Mouse (Mus musculus): Measurements from ENCODE around the gene Lhx8. TPM values are rescaled to one million over a fixed set of nuclear protein-coding genes. Genes with fewer than 3 reads are reported as not detected.

Gene Lhx8
- polyA plus RNA-seq, 2 experiments from 2014 or later = not detected

DNA sequence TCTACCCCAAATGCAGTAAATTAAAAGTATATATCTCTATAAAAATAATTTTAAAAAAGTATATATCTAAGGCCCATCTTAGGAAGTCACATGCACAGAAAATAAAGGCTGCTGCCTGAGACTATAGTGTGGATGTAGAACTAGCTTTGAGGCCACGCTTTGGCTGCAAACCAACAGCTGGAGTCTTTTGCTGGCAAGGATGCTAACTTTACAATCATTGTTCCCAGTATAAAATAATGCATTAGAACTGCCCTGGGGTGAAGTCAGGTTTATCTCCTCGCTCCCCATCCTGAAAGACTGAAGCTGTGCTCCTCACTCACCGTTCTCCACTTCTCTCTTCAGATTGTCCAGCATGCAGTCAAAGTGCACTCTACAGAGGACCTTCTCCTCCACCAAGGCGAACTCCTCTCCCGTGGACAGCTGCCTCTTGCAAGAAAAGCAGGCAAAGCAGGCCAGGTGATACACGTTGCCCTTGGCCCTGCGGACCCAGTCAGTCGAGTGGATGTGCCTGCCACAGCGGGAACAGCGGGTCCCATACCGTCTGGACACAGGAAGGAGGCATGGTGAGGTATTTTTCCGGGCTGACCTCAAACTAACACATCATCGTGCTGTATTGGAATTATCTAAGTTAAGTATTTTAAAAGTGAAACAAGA, 8.4 kb downstream of the Lhx8 start:
- no peak for ATAC-seq

DNA sequence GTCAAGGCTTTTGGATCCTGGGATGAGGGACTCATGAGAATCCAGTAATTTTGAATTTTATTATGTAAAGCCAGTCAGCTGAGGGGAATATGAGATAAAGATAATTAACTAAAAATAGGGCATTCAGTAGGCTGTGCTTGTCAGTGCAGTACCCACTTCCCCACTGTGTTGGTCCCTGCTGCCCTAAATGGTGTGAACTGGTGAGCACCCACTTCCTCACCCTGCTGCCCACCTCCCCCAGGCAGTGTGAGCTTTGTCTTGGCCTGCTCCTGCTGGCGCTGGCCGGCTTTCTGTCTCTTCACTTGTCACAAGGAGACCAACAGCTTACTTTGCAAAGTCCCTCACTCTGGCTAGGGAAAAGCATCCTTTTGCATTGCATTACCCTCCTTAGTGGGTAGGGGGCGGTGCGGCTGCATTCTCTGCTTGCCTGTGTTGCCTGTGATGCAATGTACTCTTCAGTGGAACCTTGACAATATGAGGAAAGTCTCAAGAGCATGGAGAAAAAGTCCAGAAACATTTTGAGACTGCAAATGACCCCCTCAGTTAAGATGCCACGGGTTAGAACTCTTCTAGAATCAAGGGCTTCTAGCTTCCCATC, 12.7 kb downstream of the Lhx8 start:
- no peak for ATAC-seq

DNA sequence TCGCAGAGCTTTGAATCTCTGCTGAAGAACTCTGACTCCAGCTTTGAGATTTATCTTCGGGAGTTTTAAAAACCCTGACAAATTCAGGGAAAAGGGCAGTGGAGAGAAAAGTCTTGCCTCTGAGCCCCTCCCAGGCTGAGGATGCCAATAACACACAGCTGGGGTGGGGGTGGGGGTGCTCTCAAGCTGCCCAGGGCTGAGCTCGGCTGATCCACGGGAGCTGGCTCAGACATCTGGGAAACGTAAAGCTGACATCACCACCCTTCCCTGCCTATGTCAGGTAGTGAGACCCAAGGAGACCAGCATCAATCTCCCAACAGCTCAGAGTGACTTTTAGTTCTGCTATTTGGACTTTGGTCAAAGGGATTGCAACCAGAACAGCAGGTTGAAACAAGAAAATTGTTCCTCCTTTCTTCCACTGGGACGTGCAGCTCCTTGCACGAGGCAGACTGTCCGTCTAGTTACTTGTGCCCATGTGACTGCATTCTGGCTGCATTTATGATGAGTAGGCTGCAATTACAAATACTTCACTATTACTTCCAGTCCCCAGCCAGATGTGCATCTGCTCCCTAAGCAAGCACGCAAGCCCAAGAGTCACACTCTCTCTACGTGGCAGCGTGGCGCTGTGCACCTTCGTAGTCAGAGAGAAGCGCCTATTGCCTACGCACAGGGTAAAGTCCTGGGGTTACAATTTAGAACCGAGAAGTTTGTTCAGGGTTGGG, 25.1 kb downstream of the Lhx8 start:
- ATAC-seq = no peak

DNA sequence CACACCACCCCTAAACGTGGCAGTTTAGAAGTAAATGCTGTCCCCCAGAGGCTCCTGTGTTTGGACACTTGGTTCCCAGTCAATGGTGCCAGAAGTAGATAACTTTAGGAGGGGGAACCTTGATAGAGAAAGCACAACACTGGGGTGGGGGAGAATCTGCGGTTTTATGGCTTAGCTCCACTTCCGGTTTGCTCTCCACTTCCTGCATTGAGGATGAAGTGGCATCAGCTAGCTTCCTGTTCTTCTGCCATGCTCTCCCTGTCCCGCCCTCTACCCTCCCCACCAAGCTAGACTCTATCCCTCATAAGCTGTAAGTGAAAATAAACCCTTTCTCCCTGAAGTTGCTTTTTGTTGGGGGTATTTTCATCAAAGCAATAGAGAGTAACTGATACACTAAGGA, 29.4 kb downstream of the Lhx8 start:
- ATAC-seq = no peak

- no peak for ATAC-seq
These were observed 30.5 kb downstream of the Lhx8 start for GRCm38 (mm10) chr3:154300006-154300405.

DNA sequence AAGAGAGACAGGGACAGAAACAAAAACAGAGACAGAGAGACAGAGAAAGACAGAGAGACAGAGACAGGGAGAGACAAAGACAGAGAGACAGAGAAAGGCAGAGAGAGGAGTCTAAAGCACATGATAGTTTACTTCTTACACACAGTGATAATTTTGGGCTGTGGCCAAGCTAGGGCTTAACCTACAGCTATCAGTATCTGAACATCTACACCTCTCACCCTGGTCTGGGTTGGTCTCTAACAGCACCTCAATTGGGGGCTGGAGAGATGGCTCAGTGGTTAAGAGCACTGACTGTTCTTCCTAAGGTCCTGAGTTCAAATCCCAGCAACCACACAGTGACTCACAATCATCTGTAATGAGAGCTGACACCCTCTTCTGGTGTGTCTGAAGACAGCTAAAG, 32.0 kb downstream of the Lhx8 start:
- ATAC-seq = no peak

DNA sequence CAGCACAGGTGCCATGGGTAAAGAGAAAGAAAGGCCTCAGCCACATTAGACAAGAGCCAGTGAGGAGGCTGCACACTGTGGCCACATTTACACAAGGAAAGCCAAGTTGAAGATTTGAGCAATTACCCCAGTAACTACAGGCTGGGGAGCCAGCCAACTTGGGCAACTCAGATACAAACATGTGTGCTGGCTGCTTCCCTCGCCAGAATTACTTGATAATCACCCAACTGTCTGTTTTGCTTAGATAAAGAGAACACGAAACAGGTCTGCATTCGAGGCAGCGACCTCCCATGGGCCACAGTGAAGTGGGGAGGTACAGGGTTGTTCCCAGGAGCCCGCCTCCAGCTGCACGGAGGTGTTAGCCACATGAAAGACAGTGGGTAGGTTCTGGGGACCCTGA, 33.0 kb downstream of the Lhx8 start:
- ATAC-seq = no peak

GRCm38 (mm10) chr3:154294924-154295834, 35.3 kb downstream of the Lhx8 start:
- no peak for ATAC-seq

DNA sequence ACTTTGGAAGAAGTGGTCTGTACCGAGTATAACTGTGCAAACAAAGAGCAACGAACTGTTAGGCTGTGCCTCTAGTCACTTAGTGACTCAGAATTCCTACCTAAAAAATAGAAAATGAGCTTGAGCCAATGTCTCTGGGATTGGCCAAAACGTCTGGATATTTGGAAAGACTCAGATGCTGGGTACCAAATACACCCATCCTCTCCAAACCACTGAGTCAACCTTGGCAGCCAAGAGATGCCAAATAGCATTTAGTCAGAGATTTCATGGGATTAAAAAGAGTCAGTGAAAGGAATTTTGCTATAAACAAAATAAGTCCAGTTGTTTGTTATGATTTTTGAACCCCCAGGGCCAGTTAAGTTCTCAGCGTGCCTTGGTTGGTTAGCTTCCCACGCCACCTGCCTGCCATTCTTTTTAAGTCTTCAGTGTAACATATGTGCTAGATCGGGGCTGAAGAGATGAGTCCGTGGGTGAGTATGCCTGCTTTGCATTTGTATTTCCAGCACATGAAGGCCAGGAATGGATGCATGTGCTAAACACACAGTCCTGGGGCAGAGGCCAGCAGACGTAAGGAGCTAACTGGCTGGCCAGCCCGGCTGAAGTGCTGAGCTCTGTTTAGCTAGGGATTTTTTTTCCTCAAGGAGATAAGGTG, 36.5 kb downstream of the Lhx8 start:
- no peak for ATAC-seq

DNA sequence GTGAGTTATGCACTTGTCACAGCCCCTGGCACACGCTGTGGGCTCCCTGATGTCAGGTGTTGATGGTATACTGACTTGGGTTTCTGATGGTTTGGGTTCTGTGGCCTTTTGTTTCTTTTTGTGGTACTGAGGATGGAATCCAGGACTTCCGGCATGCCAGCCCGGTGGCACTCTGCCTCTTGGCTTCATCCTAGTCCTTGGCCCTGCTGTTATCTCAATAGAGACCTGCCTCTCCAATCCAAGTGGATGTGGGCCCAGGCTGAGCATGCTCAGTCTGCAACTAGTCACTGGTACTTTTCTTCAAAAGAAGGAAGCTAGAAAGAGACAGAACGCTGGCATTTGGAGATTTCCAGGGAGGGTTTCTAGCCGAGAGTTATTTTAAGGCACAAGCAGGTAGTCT, 38.3 kb downstream of the Lhx8 start:
- ATAC-seq = no peak

- no peak for ATAC-seq
These were observed 40.1 kb downstream of the Lhx8 start for GRCm38 (mm10) chr3:154290351-154290750.

DNA sequence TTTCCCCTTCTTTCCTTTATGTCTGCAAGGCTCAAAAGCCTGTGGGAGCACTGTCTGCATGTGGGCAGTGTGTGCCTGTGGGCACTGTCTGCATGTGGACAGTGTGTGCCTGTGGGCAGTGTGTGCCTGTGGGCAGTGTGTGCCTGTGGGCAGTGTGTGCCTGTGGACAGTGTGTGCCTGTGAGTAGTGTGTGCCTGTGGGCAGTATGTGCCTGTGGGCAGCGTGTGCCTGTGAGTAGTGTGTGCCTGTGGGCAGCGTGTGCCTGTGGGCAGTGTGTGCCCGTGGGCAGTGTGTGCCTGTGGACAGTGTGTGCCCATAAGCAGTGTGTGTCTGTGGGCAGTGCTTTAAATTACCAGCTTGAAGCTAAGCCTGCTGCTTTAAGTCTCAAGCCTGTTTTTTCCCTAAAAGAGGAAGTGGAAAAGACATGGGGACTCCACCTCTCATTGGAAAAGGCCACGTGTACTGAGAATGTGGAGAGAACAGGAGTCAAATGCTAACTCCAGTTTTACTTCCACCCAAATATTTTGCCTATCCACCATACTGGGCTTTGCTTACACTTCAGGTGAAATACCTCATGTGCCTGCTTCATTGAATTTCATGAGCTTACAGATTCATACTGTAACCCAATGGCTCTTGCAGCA, 41.9 kb downstream of the Lhx8 start:
- ATAC-seq = no peak

DNA sequence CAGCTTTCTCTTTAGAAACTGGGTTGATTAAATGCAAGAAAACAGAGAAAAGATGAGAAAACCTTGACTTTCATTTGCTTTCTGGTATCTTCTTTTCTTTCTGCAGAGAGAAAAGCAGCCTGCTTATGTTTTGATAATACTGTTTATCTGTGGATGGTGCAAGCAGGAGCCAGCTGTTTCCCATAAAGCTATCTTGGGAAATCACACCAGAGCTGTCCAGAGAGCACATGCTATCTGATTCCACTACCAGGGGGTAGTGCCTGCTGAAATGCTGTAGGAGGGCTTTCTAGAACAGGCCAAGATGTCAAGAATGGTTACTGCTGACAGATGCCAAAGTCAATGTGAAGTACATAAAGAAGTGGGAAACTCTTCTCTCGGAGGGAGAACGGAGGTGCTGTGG, 43.2 kb downstream of the Lhx8 start:
- no peak for ATAC-seq

DNA sequence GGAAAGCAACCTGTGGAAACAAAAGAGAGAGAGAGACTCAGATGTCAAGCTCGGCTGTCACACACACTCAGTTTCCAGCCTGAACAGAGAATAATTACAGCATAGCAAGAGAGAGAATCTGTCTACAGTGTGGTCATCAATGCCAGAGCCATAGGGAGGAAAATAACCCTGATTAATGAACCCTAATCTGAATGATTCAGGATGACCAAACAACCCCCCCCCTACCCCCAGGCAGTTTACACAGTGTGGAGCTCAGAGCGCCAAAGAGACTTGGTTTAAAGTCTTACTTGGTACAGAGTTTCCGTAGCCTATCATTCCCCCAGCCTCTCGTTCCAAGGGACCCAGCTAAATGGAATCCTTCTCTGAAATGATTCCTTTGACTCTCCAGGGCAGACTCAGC, 45.1 kb downstream of the Lhx8 start:
- no peak for ATAC-seq

DNA sequence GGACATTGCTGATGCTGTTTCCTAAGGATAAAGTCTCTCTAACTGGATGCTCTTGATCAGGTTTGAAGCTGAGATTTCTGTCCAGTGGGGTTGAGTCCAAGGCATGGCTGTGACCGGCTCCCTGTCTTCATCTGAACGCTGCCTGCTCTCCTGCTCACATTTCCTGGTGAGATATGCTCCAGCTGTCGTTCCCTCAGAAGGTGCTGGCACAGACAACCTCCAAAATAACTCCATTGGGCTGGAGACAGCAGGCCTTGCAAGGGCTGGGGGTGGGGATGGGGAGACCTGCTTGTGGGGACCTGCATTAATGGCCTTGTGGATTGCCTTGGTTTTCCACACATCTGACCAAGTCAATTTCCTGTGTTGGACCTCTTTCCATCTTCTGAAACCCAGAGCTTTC, 46.2 kb downstream of the Lhx8 start:
- no peak for ATAC-seq

DNA sequence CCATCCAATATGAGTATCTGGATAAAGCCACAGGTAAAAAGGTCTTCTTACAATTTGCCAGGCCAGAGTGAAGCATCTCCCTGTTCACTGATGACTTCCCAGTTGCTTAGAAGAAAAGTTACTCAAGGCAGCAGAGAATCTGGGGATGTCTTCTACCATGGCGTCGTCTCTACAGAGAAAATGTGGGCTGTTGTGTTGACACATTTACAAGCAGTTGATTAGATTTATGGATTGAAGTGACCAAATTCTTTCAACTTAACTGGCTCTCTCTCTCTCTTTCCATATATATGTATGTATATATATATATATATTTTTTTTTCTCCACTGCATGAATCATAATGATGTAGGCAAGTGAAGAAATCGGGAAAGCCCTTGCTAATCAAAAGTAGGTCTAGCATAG, 55.8 kb downstream of the Lhx8 start:
- no peak for ATAC-seq

- ATAC-seq = peak; percentile 52
These were observed 60.6 kb downstream of the Lhx8 start for GRCm38 (mm10) chr3:154269757-154270366.

- ATAC-seq = no peak
These were observed 62.1 kb downstream of the Lhx8 start for GRCm38 (mm10) chr3:154268313-154268712.

- ATAC-seq = no peak
These were observed 73.1 kb downstream of the Lhx8 start for GRCm38 (mm10) chr3:154257312-154257711.

Measured in activated CD4-positive, CD25-positive, alpha-beta regulatory T cell, adult 4 months (primary cell).